Mouse (Mus musculus) macrophage (primary cell): Measurements from ENCODE around the gene Rassf8. TPM values are rescaled to one million over a fixed set of nuclear protein-coding genes. Genes with fewer than 3 reads are reported as not detected.

Experiments
- H3K27ac ChIP-seq: fragments of 350-480 bp; formaldehyde crosslinking; 2 replicates; pipeline ENCODE4 v1.9.0; 2021
- H3K36me3 ChIP-seq: fragments of 350-480 bp; formaldehyde crosslinking; 2 replicates; pipeline ENCODE4 v1.9.0; 2021; ENCODE audit errors: inconsistent target
- H3K4me3 ChIP-seq: fragments of 350-480 bp; formaldehyde crosslinking; 2 replicates; pipeline ENCODE4 v1.9.0; 2021; ENCODE audit errors: inconsistent target
- H3K79me2 ChIP-seq: fragments of 350-480 bp; formaldehyde crosslinking; 2 replicates; pipeline ENCODE4 v1.9.0; 2021; ENCODE audit errors: inconsistent target
- WGBS: methylation state at CpG from one replicate; pipeline ENCODE4 v1.1.7; 2026; ENCODE audit warnings: inconsistent platforms; ENCODE audit not compliant: missing documents; 5-methylcytosine and 5-hydroxymethylcytosine counted together
- polyA plus RNA-seq: library from polyadenylated mRNA; stranded (reverse); fragments of 250-400 nt; gene quantifications from 3 replicates; pipeline ENCODE4 v1.2.4, GENCODE M21; 2018; ENCODE audit warnings: inconsistent platforms

The Rassf8 gene
- polyA plus RNA-seq, 1 experiment from 2014 or later, result 27.6 TPM

DNA sequence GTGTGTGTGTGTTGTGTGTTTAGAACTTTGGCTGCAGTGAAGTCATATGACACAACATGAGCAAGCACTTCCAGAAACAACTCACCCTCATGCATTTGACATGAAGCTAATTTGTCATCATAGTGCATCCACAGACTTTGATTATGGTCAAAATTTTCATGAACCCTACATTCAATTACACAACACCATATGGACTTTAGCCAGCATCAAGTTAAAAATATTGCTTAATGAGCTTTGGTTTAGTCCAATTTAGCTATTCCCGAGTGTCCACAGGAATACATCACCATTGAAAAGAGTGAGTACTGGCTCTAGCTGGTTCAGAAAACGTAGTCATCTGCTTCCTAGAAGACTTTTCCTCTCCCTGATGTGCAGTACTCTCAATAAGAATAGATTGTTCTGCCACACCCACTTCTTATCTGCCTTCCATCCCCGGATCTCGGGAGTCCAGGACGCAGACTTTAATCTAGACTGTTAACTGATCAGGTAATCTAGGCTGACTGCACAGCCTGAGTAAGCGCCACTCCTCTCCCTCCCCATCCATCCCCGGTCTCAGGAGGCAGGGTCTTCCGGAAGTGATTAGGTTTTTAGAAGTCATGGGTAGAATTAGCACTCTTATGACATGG is 33.7 kb downstream of the Rassf8 start:
- 88% methylated on average over 8 of the region's 8 CpGs for WGBS
- Histone ChIP-seq H3K4me3 (no peak overlapping the region), H3K36me3 (no peaks in the 10 kb centered on the region), H3K79me2 (no peaks in the 10 kb centered on the region; the same call in 1 of the 2 replicates), H3K27ac (no peak overlapping the region)

DNA sequence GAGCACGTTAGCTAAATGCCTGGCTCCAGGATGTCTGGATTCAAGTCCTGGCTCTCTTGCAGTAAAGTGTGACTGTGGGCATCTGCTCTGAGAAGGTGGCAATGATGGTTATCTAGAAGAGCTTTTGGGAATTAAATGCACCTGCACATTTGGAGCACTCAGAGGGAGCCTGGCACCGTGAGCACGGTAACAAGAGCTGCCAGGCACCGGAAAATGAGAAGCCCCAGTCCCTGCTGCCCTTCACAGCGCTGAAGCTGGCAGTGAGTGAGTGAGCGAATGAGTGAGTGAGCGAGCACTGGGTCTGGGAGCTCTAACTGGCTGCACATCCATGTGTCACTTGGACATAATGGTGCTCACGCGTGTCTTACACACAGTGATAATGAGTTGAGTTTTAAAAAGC is 34.7 kb downstream of the Rassf8 start:
- no peaks in the 10 kb centered on the region for H3K36me3 ChIP-seq
- 96% methylated on average over 9 of the region's 9 CpGs for WGBS
- H3K4me3 ChIP-seq, result no peak overlapping the region
- no peak overlapping the region for H3K27ac ChIP-seq
- no peaks in the 10 kb centered on the region; the same call in 1 of the 2 replicates for H3K79me2 ChIP-seq

GRCm38 (mm10) chr6:145781966-145782365 is 35.4 kb downstream of the Rassf8 start:
- Histone ChIP-seq H3K4me3 (no peak overlapping the region), H3K79me2 (no peaks in the 10 kb centered on the region; the same call in 1 of the 2 replicates), H3K27ac (no peak overlapping the region), H3K36me3 (no peaks in the 10 kb centered on the region)
- 96% methylated on average over 2 of the region's 2 CpGs for WGBS

DNA sequence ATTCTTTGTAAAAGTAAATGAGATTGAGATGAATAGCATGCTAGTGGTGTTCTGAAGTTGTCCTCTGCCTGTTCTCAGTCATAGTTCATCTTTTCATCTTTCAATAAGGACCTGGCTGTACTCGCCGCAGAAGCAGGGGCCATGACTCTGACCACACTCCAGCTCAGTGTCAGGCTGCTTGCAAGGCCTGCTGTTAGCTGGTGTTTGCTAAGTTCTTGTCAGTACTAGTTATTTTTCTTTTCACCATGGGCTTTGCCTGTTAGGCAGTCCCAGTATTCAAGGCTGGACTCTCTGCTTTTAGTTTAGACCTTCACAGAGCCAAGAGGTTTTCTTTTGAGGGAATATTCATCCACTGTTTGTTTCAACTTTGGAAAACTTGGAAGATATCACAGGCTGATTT is 40.8 kb downstream of the Rassf8 start:
- 92% methylated on average over 2 of the region's 2 CpGs for WGBS
- Histone ChIP-seq H3K79me2 (no peaks in the 10 kb centered on the region), H3K27ac (no peak overlapping the region), H3K36me3 (no peaks in the 10 kb centered on the region), H3K4me3 (no peak overlapping the region)

- H3K36me3 ChIP-seq, result no peaks in the 10 kb centered on the region
- 93% methylated on average over 4 of the region's 4 CpGs for WGBS
- no peak overlapping the region for H3K27ac ChIP-seq
- H3K79me2 ChIP-seq, result no peaks in the 10 kb centered on the region
- H3K4me3 ChIP-seq, result no peak overlapping the region
These were observed 43.2 kb downstream of the Rassf8 start for GRCm38 (mm10) chr6:145789738-145790137.

GRCm38 (mm10) chr6:145792373-145792772 is 45.8 kb downstream of the Rassf8 start:
- 47% methylated on average over 7 of the region's 7 CpGs for WGBS
- no peak overlapping the region for H3K27ac ChIP-seq
- H3K4me3 ChIP-seq, result no peak overlapping the region
- no peaks in the 10 kb centered on the region for H3K36me3 ChIP-seq
- H3K79me2 ChIP-seq, result no peaks in the 10 kb centered on the region

GRCm38 (mm10) chr6:145793109-145793593 is 46.6 kb downstream of the Rassf8 start:
- H3K4me3 ChIP-seq, result no peak overlapping the region
- WGBS, result 6% methylated on average over 4 of the region's 4 CpGs
- H3K36me3 ChIP-seq, result no peaks in the 10 kb centered on the region
- H3K79me2 ChIP-seq, result no peaks in the 10 kb centered on the region
- no peak overlapping the region for H3K27ac ChIP-seq

DNA sequence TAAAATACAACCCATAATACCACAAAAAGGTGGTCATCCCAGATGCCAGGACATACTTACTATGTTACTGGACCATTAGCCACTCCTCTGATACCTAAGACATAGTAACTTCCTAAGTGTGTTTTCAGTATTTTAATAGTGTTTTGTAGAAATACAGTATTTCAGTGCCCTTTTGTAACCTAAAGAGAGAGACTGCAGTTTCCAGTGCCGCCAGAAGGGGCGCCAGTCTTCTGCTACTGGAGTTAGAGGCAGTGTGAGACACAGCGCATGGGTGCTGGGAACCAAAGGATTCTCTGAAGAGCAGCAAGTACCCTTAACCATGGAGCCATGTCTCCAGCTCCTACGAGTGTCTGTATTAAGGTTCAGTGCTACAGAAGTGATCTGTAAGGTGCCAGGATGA is 48.1 kb downstream of the Rassf8 start:
- H3K4me3 ChIP-seq, result no peak overlapping the region
- no peaks in the 10 kb centered on the region; the same call in 1 of the 2 replicates for H3K79me2 ChIP-seq
- H3K27ac ChIP-seq, result no peak overlapping the region
- no peaks in the 10 kb centered on the region for H3K36me3 ChIP-seq
- 84% methylated on average over 4 of the region's 4 CpGs for WGBS

DNA sequence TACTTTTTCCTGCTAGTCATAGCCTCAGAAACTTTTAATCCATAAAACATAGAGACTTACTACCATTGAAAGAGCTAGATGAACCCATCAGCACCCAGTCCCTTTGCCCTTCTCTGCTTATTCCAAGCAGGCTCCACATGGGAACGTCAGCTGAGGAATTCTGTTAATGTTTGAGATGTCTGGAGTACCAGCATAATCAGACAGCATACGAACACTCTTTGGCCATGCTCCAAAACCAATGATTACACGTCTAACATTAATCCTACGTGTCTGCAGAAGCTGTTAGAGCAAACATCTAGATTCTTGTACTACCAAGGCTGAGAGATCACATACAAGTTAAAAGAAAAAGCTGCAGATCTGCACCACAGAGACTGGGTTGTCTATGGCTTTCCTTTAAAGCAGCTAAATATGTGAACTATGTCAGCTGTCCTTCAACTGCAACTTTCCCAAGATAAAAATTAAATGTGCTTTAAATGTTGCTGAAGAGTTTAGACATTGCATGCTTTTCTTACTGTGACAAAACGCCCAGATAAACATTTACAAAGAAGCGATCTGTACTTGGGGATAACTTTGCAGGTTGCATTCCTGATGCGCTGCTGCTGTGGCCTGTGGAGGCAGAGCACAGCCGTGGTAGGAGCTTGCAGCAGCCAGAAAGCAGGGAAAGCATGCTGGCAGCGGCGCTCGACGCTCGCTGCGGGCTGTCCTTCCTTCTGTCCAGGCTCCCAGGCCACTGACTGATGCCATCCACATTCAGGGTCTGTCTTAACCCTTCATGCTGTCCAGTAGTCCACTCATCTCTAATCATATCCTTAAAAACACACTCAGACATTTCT is 49.9 kb downstream of the Rassf8 start:
- H3K27ac ChIP-seq, result no peak overlapping the region

DNA sequence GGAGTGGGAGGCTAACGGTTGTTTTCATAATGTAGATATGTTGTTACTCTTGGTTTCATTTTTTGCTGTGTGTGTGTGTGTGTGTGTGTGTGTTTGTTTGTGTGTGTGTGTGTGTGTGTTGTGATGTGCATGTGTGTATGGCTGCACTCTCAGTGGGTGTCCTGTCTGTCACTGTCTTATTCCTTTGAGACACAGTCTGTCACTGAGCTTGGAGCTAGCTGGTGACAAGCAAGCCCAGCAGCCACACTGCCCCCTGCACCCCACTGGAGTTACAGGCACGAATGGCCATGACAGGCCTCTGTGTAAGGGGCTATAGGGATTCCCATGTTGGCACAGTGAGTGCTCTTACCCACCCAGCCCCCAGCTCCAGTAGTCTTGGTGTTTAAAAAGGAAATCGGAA is 51.1 kb downstream of the Rassf8 start:
- no peak overlapping the region for H3K27ac ChIP-seq
- no peaks in the 10 kb centered on the region; the same call in 1 of the 2 replicates for H3K79me2 ChIP-seq
- no peak overlapping the region for H3K4me3 ChIP-seq
- H3K36me3 ChIP-seq, result no peaks in the 10 kb centered on the region
- WGBS, result 73% methylated on average over 3 of the region's 3 CpGs

More for the DNA sequence above, 49.9 kb downstream of the Rassf8 start:
- Histone ChIP-seq H3K36me3 (no peaks in the 10 kb centered on the region), H3K79me2 (no peaks in the 10 kb centered on the region; the same call in 1 of the 2 replicates), H3K4me3 (no peak overlapping the region)
- WGBS, result 87% methylated on average over 14 of the region's 14 CpGs

- H3K27ac ChIP-seq, result peak overlapping the region; percentile 86
These were observed 55.4 kb downstream of the Rassf8 start for GRCm38 (mm10) chr6:145801796-145802488.

GRCm38 (mm10) chr6:145802881-145803280 is 56.3 kb downstream of the Rassf8 start:
- peak overlapping the region; percentile 86 for H3K27ac ChIP-seq
- 44% methylated on average over 8 of the region's 8 CpGs for WGBS
- H3K79me2 ChIP-seq, result no peaks in the 10 kb centered on the region; the same call in 1 of the 2 replicates
- H3K4me3 ChIP-seq, result no peak overlapping the region
- no peaks in the 10 kb centered on the region for H3K36me3 ChIP-seq

More at GRCm38 (mm10) chr6:145801796-145802488, 55.4 kb downstream of the Rassf8 start:
- WGBS, result 80% methylated on average over 3 of the region's 3 CpGs
- Histone ChIP-seq H3K36me3 (no peaks in the 10 kb centered on the region), H3K4me3 (no peak overlapping the region), H3K79me2 (no peaks in the 10 kb centered on the region; the same call in 1 of the 2 replicates)

- Histone ChIP-seq H3K27ac (no peak overlapping the region), H3K36me3 (no peaks in the 10 kb centered on the region), H3K4me3 (no peak overlapping the region), H3K79me2 (no peaks in the 10 kb centered on the region; the same call in 1 of the 2 replicates)
- 95% methylated on average over 3 of the region's 3 CpGs for WGBS
These were observed 57.7 kb downstream of the Rassf8 start for GRCm38 (mm10) chr6:145804276-145804675.

- 78% methylated on average over 2 of the region's 2 CpGs for WGBS
- no peak overlapping the region for H3K27ac ChIP-seq
- no peak overlapping the region for H3K4me3 ChIP-seq
These were observed 60.2 kb downstream of the Rassf8 start for GRCm38 (mm10) chr6:145806784-145807183.

More at GRCm38 (mm10) chr6:145806784-145807183, 60.2 kb downstream of the Rassf8 start:
- Histone ChIP-seq H3K36me3 (no peaks in the 10 kb centered on the region), H3K79me2 (no peaks in the 10 kb centered on the region)
